Mouse (Mus musculus) myocyte (in vitro differentiated cells): ENCODE measurements around the gene Cox5a. TPM values are rescaled to one million over a fixed set of nuclear protein-coding genes. Genes with fewer than 3 reads are reported as not detected.

Experiments
- H3K27me3 ChIP-seq: one replicate; pipeline ENCODE4 v1.6.1; 2011; ENCODE audit not compliant: control insufficient read depth, insufficient read depth, insufficient read length
- H3K36me3 ChIP-seq: one replicate; pipeline ENCODE4 v1.6.1; 2011; ENCODE audit not compliant: control insufficient read depth, insufficient read depth
- H3K4me2 ChIP-seq: one replicate; pipeline ENCODE4 v1.6.1; 2011; ENCODE audit warnings: low read depth, control low read depth
- H3K4me3 ChIP-seq: one replicate; pipeline ENCODE4 v1.5.1; 2011; ENCODE audit warnings: mild to moderate bottlenecking, control low read depth, moderate library complexity
- H3K79me2 ChIP-seq: one replicate; pipeline ENCODE4 v1.6.1; 2011; ENCODE audit not compliant: control insufficient read depth, insufficient read depth
- H3ac ChIP-seq: one replicate; pipeline ENCODE4 v1.6.1; 2011; ENCODE audit not compliant: control insufficient read depth, insufficient read length
- CEBPB ChIP-seq: IDR thresholded peaks from 2 replicates; pipeline ENCODE4 v1.6.1; 2011; ENCODE audit warnings: mild to moderate bottlenecking, moderate library complexity; ENCODE audit not compliant: poor library complexity, insufficient read depth, severe bottlenecking
- E2F4 ChIP-seq: IDR thresholded peaks from one replicate; pipeline ENCODE4 v1.6.1; 2011; ENCODE audit warnings: mild to moderate bottlenecking, control low read depth, moderate library complexity; ENCODE audit not compliant: insufficient read depth
- MAX ChIP-seq: IDR thresholded peaks from one replicate; pipeline ENCODE4 v1.6.1; 2011; ENCODE audit warnings: low read depth, mild to moderate bottlenecking, control low read depth
- MYOD1 ChIP-seq, 3 experiments: IDR thresholded peaks; one replicate each; pipeline ENCODE4 v1.6.1; 2011; ENCODE audit warnings: control low read depth in 2 of 3, low read depth in 2 of 3, mild to moderate bottlenecking in 2 of 3, moderate library complexity in 1 of 3; ENCODE audit not compliant: insufficient read length in 2 of 3, control insufficient read depth in 1 of 3
- MYOG ChIP-seq, 3 experiments: IDR thresholded peaks; one replicate each; pipeline ENCODE4 v1.6.1; 2011; ENCODE audit warnings: control low read depth in 2 of 3, low read depth in 2 of 3, mild to moderate bottlenecking in 2 of 3; ENCODE audit not compliant: insufficient read length in 2 of 3, control insufficient read depth in 1 of 3, insufficient read depth in 1 of 3
- POLR2A ChIP-seq: IDR thresholded peaks from one replicate; pipeline ENCODE4 v1.6.1; 2011; ENCODE audit warnings: low read depth, mild to moderate bottlenecking, control low read depth, moderate library complexity; ENCODE audit not compliant: insufficient read length
- POLR2AphosphoS2 ChIP-seq: IDR thresholded peaks from one replicate; pipeline ENCODE4 v1.6.1; 2011; ENCODE audit warnings: low read depth, control low read depth; ENCODE audit not compliant: insufficient read length
- REST ChIP-seq: IDR thresholded peaks from one replicate; pipeline ENCODE4 v1.6.1; 2011; ENCODE audit warnings: mild to moderate bottlenecking, control low read depth, moderate library complexity; ENCODE audit not compliant: insufficient read depth, insufficient read length
- SRF ChIP-seq: IDR thresholded peaks from one replicate; pipeline ENCODE4 v1.6.1; 2011; ENCODE audit warnings: low read depth; ENCODE audit not compliant: control insufficient read depth, insufficient read length
- TCF12 ChIP-seq: IDR thresholded peaks from one replicate; pipeline ENCODE4 v1.6.1; 2011; ENCODE audit warnings: mild to moderate bottlenecking, control low read depth; ENCODE audit not compliant: poor library complexity, insufficient read depth, severe bottlenecking
- TCF3 ChIP-seq: IDR thresholded peaks from one replicate; pipeline ENCODE4 v1.6.1; 2011; ENCODE audit warnings: low read depth, control low read depth; ENCODE audit not compliant: insufficient read length
- USF1 ChIP-seq: IDR thresholded peaks from one replicate; pipeline ENCODE4 v1.6.1; 2011; ENCODE audit warnings: low read depth, mild to moderate bottlenecking, control low read depth, moderate library complexity
- polyA plus RNA-seq: library from polyadenylated mRNA; unstranded; fragments of >200 nt; fragmentation: generic; extraction: Trizol; gene quantifications from one replicate; pipeline ENCODE4 v1.2.1, GENCODE M21; 2012; ENCODE audit warnings: missing spikeins

Gene Cox5a
- polyA plus RNA-seq, 1 experiment, result 780 TPM

GRCm38 (mm10) chr9:57504381-57504700 is 16.7 kb upstream of the Cox5a start:
- Histone ChIP-seq H3K4me2 (peak overlapping the region; percentile 24), H3K79me2 (no peaks in the 10 kb centered on the region), H3K4me3 (no peak overlapping the region), H3K36me3 (no peaks in the 10 kb centered on the region), H3ac (no peak overlapping the region), H3K27me3 (peaks cover 8% of the 10 kb centered on the region)
- TF ChIP-seq CEBPB, result no peak
- TF ChIP-seq TCF12, result no peak
- no peak for TF ChIP-seq SRF
- TF ChIP-seq MAX, result no peak
- TF ChIP-seq TCF3, result no peak
- no peak for TF ChIP-seq USF1
- no peak for TF ChIP-seq POLR2A
- TF ChIP-seq E2F4, result no peak
- no peak for TF ChIP-seq POLR2AphosphoS2
- no peak for TF ChIP-seq REST
- no peak for TF ChIP-seq MYOD1 (IDR thresholded peaks at IDR 0.05; ENCODE audit: control insufficient read depth in 1 of 3, insufficient read length in 2 of 3, low read depth in 2 of 3)
- no peak for TF ChIP-seq MYOG (IDR thresholded peaks at IDR 0.05; ENCODE audit: control insufficient read depth in 1 of 3, insufficient read depth in 1 of 3, insufficient read length in 2 of 3, low read depth in 2 of 3)

- no peak for TF ChIP-seq MYOG (IDR thresholded peaks at IDR 0.05; ENCODE audit: control insufficient read depth in 1 of 3, insufficient read depth in 1 of 3, insufficient read length in 2 of 3, low read depth in 2 of 3)
- no peak for TF ChIP-seq REST
- no peak for TF ChIP-seq MAX
- TF ChIP-seq USF1, result no peak
- TF ChIP-seq POLR2A, result no peak
- no peak for TF ChIP-seq SRF
- TF ChIP-seq E2F4, result no peak
- TF ChIP-seq MYOD1 (IDR thresholded peaks at IDR 0.05; ENCODE audit: control insufficient read depth in 1 of 3, insufficient read length in 2 of 3, low read depth in 2 of 3), result no peak
- no peak for TF ChIP-seq CEBPB
- TF ChIP-seq TCF12, result no peak
- TF ChIP-seq TCF3, result no peak
- no peak for TF ChIP-seq POLR2AphosphoS2
- Histone ChIP-seq H3K79me2 (no peaks in the 10 kb centered on the region), H3K4me3 (no peak overlapping the region), H3K36me3 (no peaks in the 10 kb centered on the region), H3K27me3 (peaks cover 8% of the 10 kb centered on the region), H3ac (no peak overlapping the region), H3K4me2 (peak overlapping the region; percentile 70)
Observed at GRCm38 (mm10) chr9:57504891-57505290, 16.2 kb upstream of the Cox5a start.

GRCm38 (mm10) chr9:57505700-57506099 is 15.4 kb upstream of the Cox5a start:
- Histone ChIP-seq H3K79me2 (no peaks in the 10 kb centered on the region), H3K4me3 (no peak overlapping the region), H3K4me2 (peak overlapping the region; percentile 70), H3ac (no peak overlapping the region), H3K36me3 (no peaks in the 10 kb centered on the region), H3K27me3 (peaks cover 8% of the 10 kb centered on the region)
- TF ChIP-seq MAX, result no peak
- TF ChIP-seq POLR2A, result no peak
- TF ChIP-seq TCF3, result no peak
- peak; percentile 19 for TF ChIP-seq TCF12
- no peak for TF ChIP-seq USF1
- peak in 2 of 3 experiments; percentile 70 to 87 for TF ChIP-seq MYOD1 (IDR thresholded peaks at IDR 0.05; ENCODE audit: control insufficient read depth in 1 of 3, insufficient read length in 2 of 3, low read depth in 2 of 3)
- TF ChIP-seq E2F4, result no peak
- no peak for TF ChIP-seq SRF
- TF ChIP-seq REST, result no peak
- TF ChIP-seq POLR2AphosphoS2, result no peak
- no peak for TF ChIP-seq CEBPB
- peak; percentile 16 to 86 (median 71) for TF ChIP-seq MYOG (IDR thresholded peaks at IDR 0.05; ENCODE audit: control insufficient read depth in 1 of 3, insufficient read depth in 1 of 3, insufficient read length in 2 of 3, low read depth in 2 of 3)

GRCm38 (mm10) chr9:57510577-57510976 is 10.5 kb upstream of the Cox5a start:
- H3K4me3 ChIP-seq, result no peak overlapping the region
- H3K79me2 ChIP-seq, result no peaks in the 10 kb centered on the region
- H3K36me3 ChIP-seq, result no peaks in the 10 kb centered on the region
- no peak for TF ChIP-seq TCF12
- TF ChIP-seq MYOD1 (IDR thresholded peaks at IDR 0.05; ENCODE audit: control insufficient read depth in 1 of 3, insufficient read length in 2 of 3, low read depth in 2 of 3), result no peak
- no peak for TF ChIP-seq SRF
- H3K27me3 ChIP-seq, result peaks cover 6% of the 10 kb centered on the region
- no peak overlapping the region for H3K4me2 ChIP-seq
- H3ac ChIP-seq, result no peak overlapping the region

- Histone ChIP-seq H3K36me3 (no peaks in the 10 kb centered on the region), H3K79me2 (peaks cover 6% of the 10 kb centered on the region), H3K4me2 (no peak overlapping the region), H3ac (no peak overlapping the region), H3K4me3 (no peak overlapping the region), H3K27me3 (peaks cover 6% of the 10 kb centered on the region)
- TF ChIP-seq MYOG (IDR thresholded peaks at IDR 0.05; ENCODE audit: control insufficient read depth in 1 of 3, insufficient read depth in 1 of 3, insufficient read length in 2 of 3, low read depth in 2 of 3), result no peak
- TF ChIP-seq POLR2A, result no peak
- TF ChIP-seq CEBPB, result no peak
- TF ChIP-seq REST, result no peak
- no peak for TF ChIP-seq TCF12
- no peak for TF ChIP-seq MYOD1 (IDR thresholded peaks at IDR 0.05; ENCODE audit: control insufficient read depth in 1 of 3, insufficient read length in 2 of 3, low read depth in 2 of 3)
- no peak for TF ChIP-seq E2F4
- TF ChIP-seq POLR2AphosphoS2, result no peak
- TF ChIP-seq MAX, result no peak
- TF ChIP-seq SRF, result no peak
- TF ChIP-seq TCF3, result no peak
- TF ChIP-seq USF1, result no peak
Observed at GRCm38 (mm10) chr9:57517113-57517512, 4.0 kb upstream of the Cox5a start.
